Mouse (Mus musculus) liver, adult (tissue): ENCODE measurements around the gene Lsm12.
A peak's percentile ranks its signal among the peaks of the same experiment; 100 is the strongest.

ENCODE experiments used
- GATA4 ChIP-seq: IDR thresholded peaks from 2 replicates; pipeline ENCODE4 v1.6.1; 2014; ENCODE audit warnings: mild to moderate bottlenecking, low read length; ENCODE audit not compliant: insufficient replicate concordance

Gene Lsm12

GRCm38 (mm10) chr11:102184646-102185495 lies at the start of gene Lsm12:
Lsm12 (minus strand) TSS chr11:102185296.
- no peak for TF ChIP-seq GATA4

- no peak for TF ChIP-seq GATA4
Observed at GRCm38 (mm10) chr11:102230006-102230741, 45.1 kb upstream of the Lsm12 start, which contains the start of gene Hdac5. Hdac5 (minus strand) TSS chr11:102230166.

GRCm38 (mm10) chr11:102229331-102229953 lies 44.3 kb upstream of the Lsm12 start:
- TF ChIP-seq GATA4: no peak

GRCm38 (mm10) chr11:102228646-102229268 lies 43.7 kb upstream of the Lsm12 start:
- TF ChIP-seq GATA4: no peak

- no peak for TF ChIP-seq GATA4
Observed at GRCm38 (mm10) chr11:102228191-102228545, 43.1 kb upstream of the Lsm12 start.

- no peak for TF ChIP-seq GATA4
Observed at GRCm38 (mm10) chr11:102227270-102228190, 42.4 kb upstream of the Lsm12 start.

GRCm38 (mm10) chr11:102226067-102226978 lies 41.2 kb upstream of the Lsm12 start:
- TF ChIP-seq GATA4: no peak

GRCm38 (mm10) chr11:102225221-102225620 lies 40.1 kb upstream of the Lsm12 start:
- TF ChIP-seq GATA4: no peak

- peak; percentile 56; the same call in 1 of the 2 replicates for TF ChIP-seq GATA4
Observed at GRCm38 (mm10) chr11:102224686-102225085, 39.6 kb upstream of the Lsm12 start.

GRCm38 (mm10) chr11:102223166-102223565 lies 38.1 kb upstream of the Lsm12 start:
- no peak for TF ChIP-seq GATA4

GRCm38 (mm10) chr11:102221954-102222351 lies 36.9 kb upstream of the Lsm12 start:
- no peak for TF ChIP-seq GATA4

GRCm38 (mm10) chr11:102221243-102221953 lies 36.3 kb upstream of the Lsm12 start:
- no peak for TF ChIP-seq GATA4

- no peak for TF ChIP-seq GATA4
Observed at GRCm38 (mm10) chr11:102220451-102220850, 35.4 kb upstream of the Lsm12 start.
